Mouse (Mus musculus): ENCODE measurements around the gene Gm7951. TPM values are rescaled to one million over a fixed set of nuclear protein-coding genes. Genes with fewer than 3 reads are reported as not detected.

Gene Gm7951
- polyA plus RNA-seq (2017; shearing (Covaris generic)): not detected

GRCm38 (mm10) chr14:42117269-42117668 lies at the start of gene Gm7951:
TSS of gene Gm7951 (minus strand) at chr14:42117369.

GRCm38 (mm10) chr14:42162522-42162921 lies 45.4 kb upstream of the Gm7951 start, which contains the start of gene Gm17027:
TSS of gene Gm17027 (minus strand) at chr14:42162622.

Other genes with a start within 250 kb of the Gm7951 start
- not detected for gene Gm7980, start 210.1 kb downstream of the Gm7951 start, polyA plus RNA-seq (2017; shearing (Covaris generic))
- not detected for gene 1700049E17Rik1, start 192.4 kb downstream of the Gm7951 start, polyA plus RNA-seq (2017; shearing (Covaris generic))
- not detected for gene 1700024B05Rik, start 173.4 kb downstream of the Gm7951 start, polyA plus RNA-seq (2017; shearing (Covaris generic))
- gene Gm6401, start 149.4 kb downstream of the Gm7951 start, polyA plus RNA-seq (2017; shearing (Covaris generic)): not detected
- gene Gm3543, start 134.0 kb downstream of the Gm7951 start, polyA plus RNA-seq (2017; shearing (Covaris generic)): not detected
- gene Gm17027, start 45.3 kb upstream of the Gm7951 start, polyA plus RNA-seq (2017; shearing (Covaris generic)): not detected
- not detected for gene Gm3573, start 73.4 kb upstream of the Gm7951 start, polyA plus RNA-seq (2017; shearing (Covaris generic))
- not detected for gene Gm17026, start 142.7 kb upstream of the Gm7951 start, polyA plus RNA-seq (2017; shearing (Covaris generic))
- not detected for gene Gm9611, start 180.0 kb upstream of the Gm7951 start, polyA plus RNA-seq (2017; shearing (Covaris generic))
- gene Gm7995, start 192.8 kb upstream of the Gm7951 start, polyA plus RNA-seq (2017; shearing (Covaris generic)): not detected

Data from CD4-positive, CD25-positive, alpha-beta regulatory T cell, adult 9 weeks (primary cell).